Mouse (Mus musculus): ENCODE data around the gene Nudt6. TPM values are rescaled to one million over a fixed set of nuclear protein-coding genes. Genes with fewer than 3 reads are reported as not detected.

The Nudt6 gene
- polyA plus RNA-seq (2011; ENCODE audit: insufficient read length, low read depth, missing spikeins) = 3.0 and 5.0 TPM in 2 replicates

GRCm38 (mm10) chr3:37420072-37420471 is at the start of gene Nudt6:
TSS of gene Nudt6 (minus strand) at chr3:37420211.
- Histone ChIP-seq H3K4me1 (ENCODE audit: control insufficient read depth, insufficient read depth, low read length) (peaks cover 5% of the 10 kb centered on the region), H3K4me3 (ENCODE audit: insufficient read depth, low read length) (peak within 1 kb of the TSS; percentile 77), H3K27ac (ENCODE audit: insufficient read depth, low read length) (peak within 1 kb of the TSS; percentile 73)
- TF ChIP-seq POLR2A (IDR thresholded peaks at IDR 0.05; ENCODE audit: low read depth, low read length) (peak; percentile 54; the same call in 1 of the 2 replicates), CTCF (IDR thresholded peaks at IDR 0.05; ENCODE audit: borderline replicate concordance, insufficient read depth, low read length) (no peak)

- H3K4me1 ChIP-seq (ENCODE audit: control insufficient read depth, insufficient read depth, low read length) = no peaks in the 10 kb centered on the region
- no peak overlapping the region for H3K4me3 ChIP-seq (ENCODE audit: insufficient read depth, low read length)
- TF ChIP-seq CTCF (IDR thresholded peaks at IDR 0.05; ENCODE audit: borderline replicate concordance, insufficient read depth, low read length) (no peak), POLR2A (IDR thresholded peaks at IDR 0.05; ENCODE audit: low read depth, low read length) (no peak)
- H3K27ac ChIP-seq (ENCODE audit: insufficient read depth, low read length) = no peak overlapping the region
Measured at GRCm38 (mm10) chr3:37469353-37469752, 49.3 kb upstream of the Nudt6 start.

- TF ChIP-seq CTCF (IDR thresholded peaks at IDR 0.05; ENCODE audit: borderline replicate concordance, insufficient read depth, low read length) (no peak), POLR2A (IDR thresholded peaks at IDR 0.05; ENCODE audit: low read depth, low read length) (no peak)
- Histone ChIP-seq H3K4me1 (ENCODE audit: control insufficient read depth, insufficient read depth, low read length) (no peaks in the 10 kb centered on the region), H3K27ac (ENCODE audit: insufficient read depth, low read length) (no peak overlapping the region), H3K4me3 (ENCODE audit: insufficient read depth, low read length) (no peak overlapping the region)
Measured at GRCm38 (mm10) chr3:37468170-37468569, 48.2 kb upstream of the Nudt6 start.

GRCm38 (mm10) chr3:37455992-37456391 is 36.0 kb upstream of the Nudt6 start:
- no peak for TF ChIP-seq POLR2A (IDR thresholded peaks at IDR 0.05; ENCODE audit: low read depth, low read length)
- no peak for TF ChIP-seq CTCF (IDR thresholded peaks at IDR 0.05; ENCODE audit: borderline replicate concordance, insufficient read depth, low read length)
- Histone ChIP-seq H3K4me1 (ENCODE audit: control insufficient read depth, insufficient read depth, low read length) (no peaks in the 10 kb centered on the region), H3K4me3 (ENCODE audit: insufficient read depth, low read length) (no peak overlapping the region), H3K27ac (ENCODE audit: insufficient read depth, low read length) (no peak overlapping the region)

- Histone ChIP-seq H3K27ac (ENCODE audit: insufficient read depth, low read length) (no peak overlapping the region), H3K4me3 (ENCODE audit: insufficient read depth, low read length) (no peak overlapping the region), H3K4me1 (ENCODE audit: control insufficient read depth, insufficient read depth, low read length) (peaks cover 4% of the 10 kb centered on the region; the same call in 1 of the 2 replicates)
- TF ChIP-seq POLR2A (IDR thresholded peaks at IDR 0.05; ENCODE audit: low read depth, low read length) (no peak), CTCF (IDR thresholded peaks at IDR 0.05; ENCODE audit: borderline replicate concordance, insufficient read depth, low read length) (no peak)
Measured at GRCm38 (mm10) chr3:37443409-37443808, 23.4 kb upstream of the Nudt6 start.

- Histone ChIP-seq H3K27ac (ENCODE audit: insufficient read depth, low read length) (no peak overlapping the region), H3K4me1 (ENCODE audit: control insufficient read depth, insufficient read depth, low read length) (peaks cover 4% of the 10 kb centered on the region; the same call in 1 of the 2 replicates), H3K4me3 (ENCODE audit: insufficient read depth, low read length) (no peak overlapping the region)
- TF ChIP-seq CTCF (IDR thresholded peaks at IDR 0.05; ENCODE audit: borderline replicate concordance, insufficient read depth, low read length) = no peak
- no peak for TF ChIP-seq POLR2A (IDR thresholded peaks at IDR 0.05; ENCODE audit: low read depth, low read length)
Measured at GRCm38 (mm10) chr3:37439770-37440169, 19.8 kb upstream of the Nudt6 start.

GRCm38 (mm10) chr3:37430359-37430758 is 10.3 kb upstream of the Nudt6 start:
- Histone ChIP-seq H3K4me3 (ENCODE audit: insufficient read depth, low read length) (no peak overlapping the region), H3K27ac (ENCODE audit: insufficient read depth, low read length) (no peak overlapping the region), H3K4me1 (ENCODE audit: control insufficient read depth, insufficient read depth, low read length) (no peaks in the 10 kb centered on the region)
- TF ChIP-seq CTCF (IDR thresholded peaks at IDR 0.05; ENCODE audit: borderline replicate concordance, insufficient read depth, low read length) = no peak
- no peak for TF ChIP-seq POLR2A (IDR thresholded peaks at IDR 0.05; ENCODE audit: low read depth, low read length)

- peaks cover 5% of the 10 kb centered on the region for H3K4me1 ChIP-seq (ENCODE audit: control insufficient read depth, insufficient read depth, low read length)
- H3K4me3 ChIP-seq (ENCODE audit: insufficient read depth, low read length) = no peak overlapping the region
- TF ChIP-seq POLR2A (IDR thresholded peaks at IDR 0.05; ENCODE audit: low read depth, low read length) (no peak), CTCF (IDR thresholded peaks at IDR 0.05; ENCODE audit: borderline replicate concordance, insufficient read depth, low read length) (no peak)
Measured at GRCm38 (mm10) chr3:37426069-37426468, 6.1 kb upstream of the Nudt6 start.

GRCm38 (mm10) chr3:37421179-37421578 is 1.2 kb upstream of the Nudt6 start:
- Histone ChIP-seq H3K27ac (ENCODE audit: insufficient read depth, low read length) (peak overlapping the region; percentile 73; the same call in 1 of the 2 replicates), H3K4me3 (ENCODE audit: insufficient read depth, low read length) (peak overlapping the region; percentile 77), H3K4me1 (ENCODE audit: control insufficient read depth, insufficient read depth, low read length) (peaks cover 5% of the 10 kb centered on the region)
- no peak for TF ChIP-seq POLR2A (IDR thresholded peaks at IDR 0.05; ENCODE audit: low read depth, low read length)
- TF ChIP-seq CTCF (IDR thresholded peaks at IDR 0.05; ENCODE audit: borderline replicate concordance, insufficient read depth, low read length) = no peak

More at GRCm38 (mm10) chr3:37426069-37426468, 6.1 kb upstream of the Nudt6 start:
- no peak overlapping the region for H3K27ac ChIP-seq (ENCODE audit: insufficient read depth, low read length)

- TF ChIP-seq POLR2A (IDR thresholded peaks at IDR 0.05; ENCODE audit: low read depth, low read length) = 0 out of 2 replicates have a peak, but pooled peaks have one; percentile 23
- no peak for TF ChIP-seq CTCF (IDR thresholded peaks at IDR 0.05; ENCODE audit: borderline replicate concordance, insufficient read depth, low read length)
Measured at GRCm38 (mm10) chr3:37420641-37421040, 630 bp upstream of the Nudt6 start.

More at GRCm38 (mm10) chr3:37420641-37421040, 630 bp upstream of the Nudt6 start:
- Histone ChIP-seq H3K27ac (ENCODE audit: insufficient read depth, low read length) (peak overlapping the region; percentile 73), H3K4me1 (ENCODE audit: control insufficient read depth, insufficient read depth, low read length) (peaks cover 5% of the 10 kb centered on the region), H3K4me3 (ENCODE audit: insufficient read depth, low read length) (peak overlapping the region; percentile 77)

Data from embryonic fibroblast, embryonic 13.5 days (primary cell).